Mouse (Mus musculus): ENCODE results near the gene Cenph.

- TF ChIP-seq CTCF (IDR thresholded peaks at IDR 0.05; ENCODE audit: low read depth) = no peak
- TF ChIP-seq EP300 (IDR thresholded peaks at IDR 0.05; ENCODE audit: low read depth) = no peak
Measured at GRCm38 (mm10) chr13:100730153-100730860, 45.4 kb downstream of the Cenph start.
